1 mouse cellular context compared by ENCODE assay signal in the genomic region with DNA sequence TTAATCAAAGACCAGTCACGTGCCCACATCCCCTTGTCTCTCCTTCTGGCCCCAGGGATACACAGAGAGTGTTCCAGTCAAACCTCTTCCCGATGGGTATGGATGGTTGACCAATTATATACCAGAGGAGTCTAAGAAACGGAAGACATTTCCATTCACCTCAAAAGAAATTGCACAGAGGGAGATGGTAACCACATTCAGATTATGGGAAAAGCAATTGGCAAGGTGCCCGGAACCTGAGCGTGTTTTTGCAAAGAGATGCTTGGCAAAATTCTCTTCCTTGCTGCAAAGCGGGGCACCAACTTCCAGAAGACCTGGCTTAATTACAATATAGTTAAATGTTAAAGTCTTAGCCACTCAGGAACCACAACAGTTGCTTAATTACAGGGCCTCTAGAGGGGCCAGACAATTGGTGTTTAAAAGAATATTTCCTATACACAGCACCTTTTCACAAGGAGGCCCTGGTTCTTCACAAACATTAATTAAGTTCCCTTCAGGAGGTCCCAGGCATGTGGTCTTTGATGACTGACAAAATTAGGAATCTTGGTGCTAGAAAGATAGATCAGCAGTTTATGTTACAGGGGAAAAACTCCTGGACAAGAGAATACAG.
TF ChIP-seq lines count a peak whose summit lies in the region.

No protein-coding gene starts in this region.

TF ChIP-seq in MEL, 35 proteins besides CTCF, POLR2A, EP300 and RAD21 (continued from another document):
- TF ChIP-seq MXI1 (IDR thresholded peaks at IDR 0.05; ENCODE audit: low read depth, low read length) (no peak), POLR2AphosphoS2 (IDR thresholded peaks at IDR 0.05; ENCODE audit: low read length) (no peak), ZKSCAN1 (IDR thresholded peaks at IDR 0.05; ENCODE audit: low read depth, low read length) (no peak), HCFC1 (IDR thresholded peaks at IDR 0.05; ENCODE audit: low read depth, low read length) (no peak), MYB (IDR thresholded peaks at IDR 0.05; ENCODE audit: low read depth, low read length) (no peak), E2F4 (IDR thresholded peaks at IDR 0.05; ENCODE audit: borderline replicate concordance, low read depth, low read length) (no peak)
